Mouse (Mus musculus): ENCODE data around the gene Jazf1. TPM values are rescaled to one million over a fixed set of nuclear protein-coding genes. Genes with fewer than 3 reads are reported as not detected.

The Jazf1 gene
- 0.43 and 0.56 TPM in 2 replicates for polyA plus RNA-seq (2012; rRNA removed)

- peak in 1 of 2 experiments; percentile 37 for DNase-seq (ENCODE audit: low read depth in 1 of 2, low spot score in 2 of 2)
- peaks cover 13% of the 10 kb centered on the region; the same call in 1 of the 2 replicates for H3K27me3 ChIP-seq (ENCODE audit: control insufficient read depth, insufficient read depth, low read length)
- H3K4me1 ChIP-seq (ENCODE audit: control insufficient read depth, insufficient read depth, insufficient read length): no peaks in the 10 kb centered on the region
- no peak within 1 kb of the TSS; the same call in 1 of the 2 replicates for H3K27ac ChIP-seq (ENCODE audit: insufficient read depth, low read length)
- WGBS: 5% methylated on average over 88 of the region's 133 CpGs
- H3K36me3 ChIP-seq (ENCODE audit: control insufficient read depth, insufficient read depth, low read length): no peaks in the 10 kb centered on the region
- peak within 1 kb of the TSS; percentile 60 for H3K4me3 ChIP-seq (ENCODE audit: extremely low read depth, insufficient read depth, insufficient read length)
- TF ChIP-seq POLR2A (IDR thresholded peaks at IDR 0.05; ENCODE audit: low read depth, low read length): no peak
- no peak for TF ChIP-seq CTCF (IDR thresholded peaks at IDR 0.05; ENCODE audit: extremely low read depth, insufficient read depth, insufficient read length, insufficient replicate concordance)
Observed at GRCm38 (mm10) chr6:53067989-53068874, at the start of gene Jazf1. Jazf1 (minus strand) TSS chr6:53068631.

DNA sequence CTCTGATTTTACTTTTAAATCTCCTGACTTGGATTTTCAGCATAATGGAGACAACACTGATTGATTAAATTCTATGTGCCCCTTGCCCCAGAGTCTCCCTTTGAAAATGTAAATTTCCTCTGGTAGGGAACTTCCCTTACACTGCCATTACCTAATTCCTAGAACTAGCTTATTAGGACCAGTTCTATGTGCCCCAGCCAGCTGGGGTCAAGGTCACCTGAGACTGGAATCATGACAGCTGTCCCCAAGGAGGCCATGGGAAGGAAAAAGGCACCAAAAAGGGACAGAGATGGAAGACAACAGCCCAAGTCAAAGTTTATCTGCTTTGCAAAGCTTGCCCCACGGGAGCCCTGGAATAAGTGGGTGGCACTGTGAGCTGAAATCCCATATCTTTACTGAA lies 49.4 kb upstream of the Jazf1 start:
- 74% methylated on average over 1 of the region's 1 CpGs for WGBS
- Histone ChIP-seq H3K27me3 (ENCODE audit: control insufficient read depth, insufficient read depth, low read length) (no peaks in the 10 kb centered on the region), H3K4me1 (ENCODE audit: control insufficient read depth, insufficient read depth, insufficient read length) (no peaks in the 10 kb centered on the region), H3K36me3 (ENCODE audit: control insufficient read depth, insufficient read depth, low read length) (no peaks in the 10 kb centered on the region), H3K4me3 (ENCODE audit: extremely low read depth, insufficient read depth, insufficient read length) (no peak overlapping the region), H3K27ac (ENCODE audit: insufficient read depth, low read length) (no peak overlapping the region)
- TF ChIP-seq CTCF (IDR thresholded peaks at IDR 0.05; ENCODE audit: extremely low read depth, insufficient read depth, insufficient read length, insufficient replicate concordance) (no peak), POLR2A (IDR thresholded peaks at IDR 0.05; ENCODE audit: low read depth, low read length) (no peak)
- no peak for DNase-seq (ENCODE audit: low read depth in 1 of 2, low spot score in 2 of 2)

DNA sequence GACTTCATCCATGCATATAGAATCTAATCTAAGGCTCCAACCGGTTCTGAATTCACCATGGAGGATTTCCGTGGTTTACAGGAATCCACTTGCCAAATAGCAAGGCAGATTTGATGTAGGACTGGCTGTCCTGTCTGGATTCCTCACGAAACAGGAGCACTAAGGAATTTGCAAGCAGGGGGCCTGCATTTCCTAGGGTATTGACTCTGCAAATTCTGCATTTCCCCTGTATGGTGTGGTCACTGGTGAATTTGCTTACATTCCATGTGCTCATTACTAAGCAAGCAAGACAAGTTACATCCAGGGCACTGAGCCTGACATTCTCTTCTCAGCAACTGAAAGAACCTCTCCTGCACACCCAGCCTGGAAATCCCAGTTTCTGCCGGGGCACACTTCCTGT lies 18.4 kb upstream of the Jazf1 start:
- Histone ChIP-seq H3K36me3 (ENCODE audit: control insufficient read depth, insufficient read depth, low read length) (no peaks in the 10 kb centered on the region), H3K27me3 (ENCODE audit: control insufficient read depth, insufficient read depth, low read length) (no peaks in the 10 kb centered on the region), H3K27ac (ENCODE audit: insufficient read depth, low read length) (no peak overlapping the region), H3K4me1 (ENCODE audit: control insufficient read depth, insufficient read depth, insufficient read length) (no peaks in the 10 kb centered on the region), H3K4me3 (ENCODE audit: extremely low read depth, insufficient read depth, insufficient read length) (no peak overlapping the region)
- no peak for DNase-seq (ENCODE audit: low read depth in 1 of 2, low spot score in 2 of 2)
- WGBS: 64% methylated on average over 4 of the region's 4 CpGs
- TF ChIP-seq CTCF (IDR thresholded peaks at IDR 0.05; ENCODE audit: extremely low read depth, insufficient read depth, insufficient read length, insufficient replicate concordance): no peak
- TF ChIP-seq POLR2A (IDR thresholded peaks at IDR 0.05; ENCODE audit: low read depth, low read length): no peak

DNA sequence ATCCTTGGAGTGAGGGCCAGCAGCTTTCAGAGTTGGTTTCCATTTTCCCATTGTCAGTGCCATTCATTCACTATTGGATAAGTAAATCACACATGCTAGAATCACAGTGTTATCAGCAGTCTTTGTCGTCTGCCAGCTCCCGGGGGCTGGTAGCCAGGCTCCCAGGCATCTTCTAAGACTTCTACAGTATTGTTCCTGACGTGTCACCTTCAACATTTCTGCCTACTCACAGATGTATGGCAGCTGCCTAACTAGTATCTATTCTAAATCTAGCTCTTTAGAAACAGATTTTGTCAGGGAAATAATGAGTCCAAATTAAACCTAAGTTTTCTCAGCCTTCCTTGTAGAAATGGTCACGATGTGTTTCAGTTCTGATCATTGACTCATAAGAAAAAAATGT lies 12.8 kb upstream of the Jazf1 start:
- no peak for DNase-seq (ENCODE audit: low read depth in 1 of 2, low spot score in 2 of 2)
- TF ChIP-seq POLR2A (IDR thresholded peaks at IDR 0.05; ENCODE audit: low read depth, low read length) (no peak), CTCF (IDR thresholded peaks at IDR 0.05; ENCODE audit: extremely low read depth, insufficient read depth, insufficient read length, insufficient replicate concordance) (no peak)
- no peak overlapping the region for H3K27ac ChIP-seq (ENCODE audit: insufficient read depth, low read length)
- no peak overlapping the region for H3K4me3 ChIP-seq (ENCODE audit: extremely low read depth, insufficient read depth, insufficient read length)
- no peaks in the 10 kb centered on the region for H3K27me3 ChIP-seq (ENCODE audit: control insufficient read depth, insufficient read depth, low read length)
- no peaks in the 10 kb centered on the region for H3K36me3 ChIP-seq (ENCODE audit: control insufficient read depth, insufficient read depth, low read length)
- H3K4me1 ChIP-seq (ENCODE audit: control insufficient read depth, insufficient read depth, insufficient read length): no peaks in the 10 kb centered on the region
- 76% methylated on average over 4 of the region's 4 CpGs for WGBS

- Histone ChIP-seq H3K4me1 (ENCODE audit: control insufficient read depth, insufficient read depth, insufficient read length) (no peaks in the 10 kb centered on the region), H3K27me3 (ENCODE audit: control insufficient read depth, insufficient read depth, low read length) (no peaks in the 10 kb centered on the region), H3K36me3 (ENCODE audit: control insufficient read depth, insufficient read depth, low read length) (no peaks in the 10 kb centered on the region), H3K4me3 (ENCODE audit: extremely low read depth, insufficient read depth, insufficient read length) (no peak overlapping the region), H3K27ac (ENCODE audit: insufficient read depth, low read length) (no peak overlapping the region)
- TF ChIP-seq CTCF (IDR thresholded peaks at IDR 0.05; ENCODE audit: extremely low read depth, insufficient read depth, insufficient read length, insufficient replicate concordance) (no peak), POLR2A (IDR thresholded peaks at IDR 0.05; ENCODE audit: low read depth, low read length) (no peak)
- 79% methylated on average over 2 of the region's 2 CpGs for WGBS
- no peak for DNase-seq (ENCODE audit: low read depth in 1 of 2, low spot score in 2 of 2)
Observed at GRCm38 (mm10) chr6:53078671-53079070, 10.2 kb upstream of the Jazf1 start.

DNA sequence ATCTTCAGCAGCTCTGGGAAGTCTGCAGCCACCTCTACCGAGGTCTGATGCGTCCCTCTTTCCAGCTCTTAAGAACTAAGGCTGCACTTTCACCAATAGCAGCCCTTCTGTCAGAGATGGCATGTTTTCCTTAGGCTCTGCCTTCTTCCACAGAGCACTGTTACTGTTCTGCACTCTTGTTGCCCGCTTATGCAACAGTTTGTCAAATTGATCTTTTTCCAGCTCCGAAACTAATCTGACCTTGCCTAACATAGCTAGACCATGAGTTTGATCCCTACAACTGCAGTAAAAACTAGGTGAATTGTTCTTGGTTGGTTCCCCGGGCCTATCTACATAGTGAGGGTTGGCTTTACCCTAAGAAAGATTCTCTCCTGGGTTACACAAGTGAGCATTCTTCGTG lies 3.3 kb upstream of the Jazf1 start:
- Histone ChIP-seq H3K27ac (ENCODE audit: insufficient read depth, low read length) (no peak overlapping the region), H3K27me3 (ENCODE audit: control insufficient read depth, insufficient read depth, low read length) (peaks cover 13% of the 10 kb centered on the region; the same call in 1 of the 2 replicates), H3K4me1 (ENCODE audit: control insufficient read depth, insufficient read depth, insufficient read length) (no peaks in the 10 kb centered on the region), H3K36me3 (ENCODE audit: control insufficient read depth, insufficient read depth, low read length) (no peaks in the 10 kb centered on the region), H3K4me3 (ENCODE audit: extremely low read depth, insufficient read depth, insufficient read length) (no peak overlapping the region)
- no peak for DNase-seq (ENCODE audit: low read depth in 1 of 2, low spot score in 2 of 2)
- WGBS: 84% methylated on average over 6 of the region's 6 CpGs
- TF ChIP-seq CTCF (IDR thresholded peaks at IDR 0.05; ENCODE audit: extremely low read depth, insufficient read depth, insufficient read length, insufficient replicate concordance) (no peak), POLR2A (IDR thresholded peaks at IDR 0.05; ENCODE audit: low read depth, low read length) (no peak)

Measured in spleen, adult 2 months (tissue).